Mouse (Mus musculus) macrophage (primary cell): ENCODE data around the gene Pax7. TPM values are rescaled to one million over a fixed set of nuclear protein-coding genes. Genes with fewer than 3 reads are reported as not detected.

ENCODE experiments used
- H3K27ac ChIP-seq: fragments of 350-480 bp; formaldehyde crosslinking; 2 replicates; pipeline ENCODE4 v1.9.0; 2021
- H3K36me3 ChIP-seq: fragments of 350-480 bp; formaldehyde crosslinking; 2 replicates; pipeline ENCODE4 v1.9.0; 2021; ENCODE audit errors: inconsistent target
- H3K4me3 ChIP-seq: fragments of 350-480 bp; formaldehyde crosslinking; 2 replicates; pipeline ENCODE4 v1.9.0; 2021; ENCODE audit errors: inconsistent target
- H3K79me2 ChIP-seq: fragments of 350-480 bp; formaldehyde crosslinking; 2 replicates; pipeline ENCODE4 v1.9.0; 2021; ENCODE audit errors: inconsistent target
- WGBS: methylation state at CpG from one replicate; pipeline ENCODE4 v1.1.7; 2026; ENCODE audit warnings: inconsistent platforms; ENCODE audit not compliant: missing documents; 5-methylcytosine and 5-hydroxymethylcytosine counted together
- polyA plus RNA-seq: library from polyadenylated mRNA; stranded (reverse); fragments of 250-400 nt; gene quantifications from 3 replicates; pipeline ENCODE4 v1.2.4, GENCODE M21; 2018; ENCODE audit warnings: inconsistent platforms

Gene Pax7
- polyA plus RNA-seq, 1 experiment from 2014 or later, result not detected

DNA sequence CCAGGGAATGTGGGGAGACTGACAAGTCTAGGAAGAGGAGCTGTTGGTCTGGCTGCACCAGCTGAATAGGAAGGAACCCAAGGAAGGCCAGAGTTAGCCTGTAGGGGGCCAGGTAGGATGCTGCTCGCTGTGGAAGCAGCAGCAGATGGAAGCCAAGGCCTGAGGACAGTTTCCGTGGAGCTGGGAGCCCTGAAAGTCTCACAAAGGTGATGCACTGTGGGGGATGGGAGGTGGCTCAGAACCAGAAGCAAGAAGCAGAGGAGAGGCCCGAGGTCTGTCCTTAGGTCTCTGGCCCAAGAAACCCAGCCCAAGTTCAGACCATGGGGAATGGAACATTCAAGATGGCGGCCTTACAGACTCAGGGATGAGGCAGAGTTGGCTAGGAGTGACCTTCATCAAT lies 109.0 kb downstream of the Pax7 start:
- no peak overlapping the region for H3K27ac ChIP-seq
- 60% methylated on average over 4 of the region's 4 CpGs for WGBS

DNA sequence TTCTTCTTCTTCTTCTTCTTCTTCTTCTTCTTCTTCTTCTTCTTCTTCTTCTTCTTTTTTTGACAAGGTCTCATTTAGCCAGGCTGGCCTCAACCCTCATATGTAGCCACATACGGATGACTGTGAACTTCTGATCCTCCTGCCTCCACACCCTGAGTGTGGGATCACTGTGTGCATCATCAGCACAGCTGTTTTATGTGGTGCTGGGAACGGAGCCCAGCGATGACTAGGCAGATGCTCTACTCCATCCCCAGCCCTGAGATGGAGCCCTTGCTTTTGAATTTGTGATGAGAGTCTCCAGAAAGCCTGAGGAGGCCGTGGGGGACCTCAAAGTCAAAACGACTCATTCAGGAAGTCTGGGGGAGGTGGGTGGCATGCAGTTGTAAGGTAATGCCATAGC lies 114.3 kb downstream of the Pax7 start:
- Histone ChIP-seq H3K36me3 (no peaks in the 10 kb centered on the region), H3K27ac (no peak overlapping the region), H3K79me2 (no peaks in the 10 kb centered on the region), H3K4me3 (no peak overlapping the region)
- 83% methylated on average over 5 of the region's 5 CpGs for WGBS

More for the DNA sequence above, 109.0 kb downstream of the Pax7 start:
- H3K36me3 ChIP-seq, result no peaks in the 10 kb centered on the region
- no peaks in the 10 kb centered on the region for H3K79me2 ChIP-seq
- H3K4me3 ChIP-seq, result no peak overlapping the region

DNA sequence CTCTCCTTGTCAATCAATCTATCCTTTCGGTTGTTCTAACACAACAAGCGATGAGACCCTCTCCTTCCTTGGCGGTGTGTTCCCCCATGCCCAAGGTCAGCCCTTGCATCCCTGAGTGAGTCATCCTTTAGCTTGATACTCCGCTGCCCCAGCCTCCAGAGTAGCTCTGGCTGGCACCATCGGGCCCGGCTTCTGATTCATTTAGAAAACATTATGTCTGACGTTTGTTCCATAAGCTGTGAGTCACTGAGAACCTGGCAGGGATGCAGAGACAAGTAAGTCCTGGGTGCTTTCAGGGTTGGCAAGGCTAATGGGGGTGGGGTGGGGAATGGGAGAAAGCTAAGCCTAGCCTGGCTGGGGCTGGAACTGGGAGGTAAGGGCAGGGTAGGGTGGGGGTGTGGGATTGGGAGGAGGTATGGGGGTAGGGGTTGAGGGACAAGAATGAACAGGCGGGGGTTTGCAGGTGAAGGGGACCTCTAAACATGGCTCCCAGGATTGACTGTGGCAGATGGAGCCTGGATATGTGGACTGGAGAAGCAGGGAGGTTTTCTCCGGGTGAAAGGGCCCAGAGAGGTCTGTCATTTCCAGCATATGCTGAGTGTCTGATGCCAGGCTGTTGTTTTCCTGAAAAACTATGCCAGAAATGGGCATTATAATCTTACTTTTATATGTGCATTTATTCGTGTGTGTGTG lies 116.7 kb downstream of the Pax7 start:
- Histone ChIP-seq H3K27ac (no peak overlapping the region), H3K36me3 (no peaks in the 10 kb centered on the region), H3K79me2 (no peaks in the 10 kb centered on the region), H3K4me3 (no peak overlapping the region)
- WGBS, result 82% methylated on average over 10 of the region's 10 CpGs

DNA sequence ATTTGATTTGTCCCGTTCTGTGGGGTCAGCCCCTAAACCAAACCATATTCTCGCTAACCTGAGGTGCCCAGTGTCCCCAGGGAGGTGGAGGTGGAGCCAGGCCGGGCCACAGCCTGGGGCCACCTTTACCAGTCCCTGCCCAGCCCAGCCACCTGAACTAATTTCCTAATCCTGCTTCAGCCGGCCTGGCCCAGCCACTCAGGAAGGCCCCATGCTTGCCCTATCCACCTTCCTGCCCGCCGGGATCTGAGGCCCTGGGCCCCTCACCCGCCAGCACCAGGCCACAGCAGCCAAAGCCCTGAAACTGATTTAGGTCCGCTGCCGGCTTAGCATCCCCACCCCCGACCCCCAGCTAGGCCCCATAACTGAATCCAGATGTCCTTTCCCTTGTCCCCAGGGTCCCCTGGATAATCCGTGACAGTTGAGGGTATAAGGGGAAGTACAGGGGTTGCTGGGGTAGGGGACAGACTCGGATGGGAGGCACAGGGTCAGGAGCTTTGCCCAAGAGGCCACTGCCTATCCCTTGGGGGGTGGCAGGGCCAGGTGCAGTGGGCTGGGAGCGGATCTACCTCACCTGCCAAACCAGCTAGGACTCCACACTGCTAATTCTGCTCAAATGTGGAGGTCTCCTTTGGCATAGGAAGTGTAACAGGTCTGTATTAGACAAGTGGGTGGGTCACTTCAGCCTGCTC lies 117.9 kb downstream of the Pax7 start:
- Histone ChIP-seq H3K79me2 (no peaks in the 10 kb centered on the region), H3K27ac (no peak overlapping the region), H3K4me3 (no peak overlapping the region), H3K36me3 (no peaks in the 10 kb centered on the region)
- 61% methylated on average over 12 of the region's 13 CpGs for WGBS

DNA sequence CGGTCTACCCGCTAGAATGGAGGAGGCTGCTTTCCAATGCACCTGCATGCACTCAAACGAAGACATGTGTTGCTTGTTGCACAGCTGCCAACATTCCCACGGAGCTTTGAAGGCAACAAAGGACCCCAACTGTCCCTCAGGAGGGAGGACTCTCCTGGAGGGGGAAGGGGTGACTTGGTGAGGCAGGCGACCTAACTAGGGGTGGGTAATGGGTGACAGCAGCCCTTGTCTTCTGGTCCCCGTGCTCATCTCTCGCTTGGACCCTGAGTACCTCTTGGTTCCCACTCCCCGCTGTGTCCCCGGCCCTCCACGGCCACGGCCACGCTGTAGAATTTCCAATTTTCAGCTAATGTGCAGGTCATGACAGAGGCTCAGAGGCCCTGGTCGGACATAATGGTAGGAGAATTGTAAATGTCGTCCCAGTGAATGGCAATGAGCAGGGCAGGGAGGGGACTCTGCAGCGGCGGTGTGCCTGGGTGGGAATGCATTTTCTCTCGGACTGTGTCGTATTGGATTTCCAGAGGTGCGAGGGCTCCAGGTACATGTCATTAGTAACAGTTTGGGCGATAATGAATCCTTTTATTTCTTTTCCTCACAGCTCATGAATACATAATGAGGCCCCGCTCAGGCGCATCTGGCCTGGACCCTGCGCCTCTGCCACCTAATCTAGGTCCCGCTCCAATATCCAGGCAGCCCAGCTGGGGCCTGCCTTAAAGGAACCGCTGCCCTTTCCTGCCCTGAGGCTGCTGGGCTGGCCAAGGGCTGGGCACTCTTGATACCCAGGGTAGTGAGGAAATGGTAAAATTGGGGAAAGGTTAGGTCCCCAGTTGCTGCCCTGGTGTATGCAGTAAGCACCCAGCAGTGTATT lies 122.6 kb downstream of the Pax7 start:
- no peak overlapping the region for H3K4me3 ChIP-seq
- WGBS, result 65% methylated on average over 25 of the region's 25 CpGs
- no peaks in the 10 kb centered on the region for H3K79me2 ChIP-seq
- H3K36me3 ChIP-seq, result no peaks in the 10 kb centered on the region
- H3K27ac ChIP-seq, result no peak overlapping the region

DNA sequence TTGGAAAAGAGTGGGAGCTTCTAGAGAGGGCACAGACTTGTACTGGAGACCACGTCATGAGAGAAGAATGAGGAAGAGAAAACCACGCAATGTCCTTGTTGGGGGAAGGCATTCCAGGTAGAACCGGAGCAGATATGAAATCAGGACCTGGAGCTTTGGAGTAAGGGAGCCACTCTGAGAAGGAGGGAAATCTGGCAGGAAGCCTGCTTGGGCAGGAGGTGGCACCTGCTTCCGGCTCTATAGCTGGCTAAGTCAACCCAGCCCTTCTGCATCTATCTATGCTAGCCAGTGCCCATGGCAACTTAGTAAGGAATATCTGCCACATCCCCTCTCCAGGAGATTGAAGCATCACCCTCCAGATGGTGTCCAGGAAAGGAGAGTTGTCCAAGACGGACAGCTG lies 127.3 kb downstream of the Pax7 start:
- Histone ChIP-seq H3K4me3 (no peak overlapping the region), H3K36me3 (no peaks in the 10 kb centered on the region), H3K27ac (no peak overlapping the region), H3K79me2 (no peaks in the 10 kb centered on the region)
- WGBS, result 70% methylated on average over 5 of the region's 5 CpGs

DNA sequence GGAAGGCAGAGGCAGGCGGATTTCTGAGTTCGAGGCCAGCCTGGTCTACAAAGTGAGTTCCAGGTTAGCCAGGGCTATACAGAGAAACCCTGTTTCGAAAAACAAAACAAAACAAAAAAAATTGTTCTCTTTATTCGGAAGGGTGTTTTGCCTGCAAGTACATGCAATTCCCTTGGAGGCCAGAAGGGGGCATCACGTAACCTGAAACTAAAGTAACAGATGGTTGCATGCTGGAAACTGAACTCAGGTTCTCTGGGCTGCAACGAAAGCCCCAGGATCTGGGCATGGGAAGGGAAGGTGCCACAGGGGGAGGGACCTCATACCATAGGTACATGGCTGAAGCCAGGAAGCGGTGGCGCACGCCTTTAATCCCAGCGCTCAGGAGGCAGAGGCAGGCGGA lies 129.9 kb downstream of the Pax7 start:
- no peaks in the 10 kb centered on the region for H3K36me3 ChIP-seq
- H3K4me3 ChIP-seq, result no peak overlapping the region
- H3K79me2 ChIP-seq, result no peaks in the 10 kb centered on the region
- 80% methylated on average over 11 of the region's 11 CpGs for WGBS
- H3K27ac ChIP-seq, result no peak overlapping the region

DNA sequence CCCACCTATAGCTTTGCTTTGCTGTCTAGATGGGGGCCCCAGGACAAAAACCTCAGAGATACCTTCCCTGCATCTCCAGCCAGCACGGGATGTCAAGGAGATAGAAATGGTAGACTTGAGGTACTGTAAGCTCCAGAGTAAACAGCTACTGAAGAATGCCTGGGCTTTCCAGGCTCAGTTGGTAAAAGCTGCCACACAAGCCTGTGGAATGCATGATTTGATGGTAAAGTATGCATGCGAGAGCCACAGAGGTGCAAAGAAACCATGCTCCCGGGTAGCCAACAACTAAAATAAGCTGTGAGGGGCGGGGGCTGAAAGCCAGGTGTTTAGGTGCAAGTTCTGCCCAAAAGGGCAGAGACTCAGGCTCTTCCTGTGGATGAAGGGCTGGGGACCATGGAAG lies 130.4 kb downstream of the Pax7 start:
- Histone ChIP-seq H3K79me2 (no peaks in the 10 kb centered on the region), H3K36me3 (no peaks in the 10 kb centered on the region), H3K27ac (no peak overlapping the region), H3K4me3 (no peak overlapping the region)
- WGBS, result 52% methylated on average over 4 of the region's 4 CpGs

DNA sequence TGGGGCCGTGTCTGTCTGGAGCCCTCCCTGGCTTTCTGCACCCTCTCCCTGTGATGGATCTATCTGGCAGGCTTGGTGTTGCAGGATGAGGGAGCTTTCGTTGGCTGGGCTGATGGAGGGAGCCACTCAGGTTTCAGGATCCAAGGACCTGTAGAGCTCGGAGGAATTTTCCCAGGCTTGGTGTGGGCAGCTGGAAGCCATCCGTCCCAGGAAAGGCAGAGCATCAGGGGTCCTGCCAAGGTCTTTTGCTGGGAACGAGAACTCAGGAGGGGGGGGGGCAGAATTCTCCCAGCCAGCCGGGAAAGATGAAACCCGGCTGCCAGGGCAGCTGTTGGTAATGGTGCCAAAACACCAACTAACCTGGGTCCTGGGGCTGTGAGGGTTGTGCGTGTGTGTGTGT lies 134.7 kb downstream of the Pax7 start:
- no peak overlapping the region for H3K27ac ChIP-seq
- H3K4me3 ChIP-seq, result no peak overlapping the region
- WGBS, result 88% methylated on average over 8 of the region's 8 CpGs
- H3K36me3 ChIP-seq, result no peaks in the 10 kb centered on the region
- H3K79me2 ChIP-seq, result no peaks in the 10 kb centered on the region

DNA sequence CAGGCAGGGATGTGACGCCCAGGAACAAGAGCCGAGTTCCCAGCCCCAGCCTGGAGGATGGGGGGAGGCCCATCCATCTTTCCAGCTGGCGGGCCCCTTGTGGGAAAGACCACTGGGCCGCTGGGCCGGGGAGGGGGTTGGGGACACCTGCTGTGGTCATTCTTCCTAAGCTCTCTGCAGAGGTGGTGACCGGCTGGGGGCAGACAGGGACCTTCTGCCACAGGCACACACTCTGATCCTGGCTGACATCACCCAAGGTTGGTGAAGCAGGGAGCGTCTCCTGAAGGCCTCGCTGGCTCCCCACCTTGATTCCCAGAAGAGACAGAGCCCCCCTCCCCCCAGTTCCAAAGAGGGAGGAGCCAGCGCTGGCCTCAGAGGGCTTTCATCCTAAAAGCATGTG lies 135.6 kb downstream of the Pax7 start:
- no peaks in the 10 kb centered on the region for H3K79me2 ChIP-seq
- no peaks in the 10 kb centered on the region for H3K36me3 ChIP-seq
- H3K4me3 ChIP-seq, result no peak overlapping the region
- H3K27ac ChIP-seq, result no peak overlapping the region
- 23% methylated on average over 9 of the region's 9 CpGs for WGBS

DNA sequence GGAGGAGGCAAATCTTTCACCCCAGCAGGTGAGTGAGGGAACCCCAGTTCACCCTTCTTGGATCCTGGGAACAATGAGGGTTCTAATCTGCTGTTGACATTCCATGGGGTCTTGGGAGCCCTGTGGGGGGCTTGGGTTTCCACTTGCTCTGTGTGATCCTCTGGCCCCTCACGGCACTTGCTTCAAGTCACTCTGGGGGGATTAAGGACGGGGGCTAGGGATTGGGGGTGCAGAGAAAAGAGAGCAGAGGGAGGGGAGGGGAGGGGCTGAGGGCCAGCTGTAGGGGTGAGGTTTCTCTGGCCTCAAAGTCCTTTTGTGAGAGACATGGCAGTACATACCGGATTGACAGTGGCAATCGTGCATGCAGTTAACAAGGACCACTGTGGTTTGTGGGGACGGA lies 140.0 kb downstream of the Pax7 start:
- Histone ChIP-seq H3K36me3 (no peaks in the 10 kb centered on the region), H3K79me2 (no peaks in the 10 kb centered on the region), H3K27ac (no peak overlapping the region), H3K4me3 (no peak overlapping the region)
- WGBS, result 52% methylated on average over 3 of the region's 5 CpGs

DNA sequence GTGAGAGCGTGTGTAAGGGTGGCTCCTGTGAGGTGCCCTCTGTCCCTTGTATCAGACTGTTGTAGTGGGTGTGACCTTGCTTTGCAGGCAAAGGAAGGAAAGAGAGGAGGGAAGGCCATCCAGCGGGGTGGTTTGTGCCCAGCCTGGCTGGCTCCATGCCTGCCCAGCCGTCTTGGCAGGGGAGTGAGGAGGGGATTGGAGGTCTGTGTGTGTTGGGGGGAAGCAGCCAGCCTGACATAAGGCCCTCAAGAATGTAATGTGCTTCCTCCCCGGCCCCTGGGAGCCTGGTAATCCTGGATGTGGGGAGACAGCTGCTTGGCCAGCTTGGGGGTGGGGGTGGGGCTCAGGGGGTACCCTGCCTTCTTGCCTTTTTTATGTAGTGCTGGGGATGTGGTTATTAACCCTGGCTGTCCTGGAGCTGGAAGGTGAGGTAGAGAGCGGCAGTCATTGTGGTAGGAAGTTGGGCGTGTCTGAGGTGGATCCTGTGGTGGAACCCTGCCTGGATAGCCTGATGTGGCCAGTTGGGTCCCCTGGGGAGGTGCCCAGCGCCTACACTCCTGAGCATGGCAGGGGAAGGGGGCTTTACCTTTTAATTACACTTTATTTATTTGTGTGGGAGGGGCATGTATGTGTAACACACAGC lies 143.6 kb downstream of the Pax7 start:
- Histone ChIP-seq H3K79me2 (no peaks in the 10 kb centered on the region), H3K4me3 (no peak overlapping the region), H3K36me3 (no peaks in the 10 kb centered on the region), H3K27ac (no peak overlapping the region)
- WGBS, result under 1% methylated on average over 7 of the region's 7 CpGs

DNA sequence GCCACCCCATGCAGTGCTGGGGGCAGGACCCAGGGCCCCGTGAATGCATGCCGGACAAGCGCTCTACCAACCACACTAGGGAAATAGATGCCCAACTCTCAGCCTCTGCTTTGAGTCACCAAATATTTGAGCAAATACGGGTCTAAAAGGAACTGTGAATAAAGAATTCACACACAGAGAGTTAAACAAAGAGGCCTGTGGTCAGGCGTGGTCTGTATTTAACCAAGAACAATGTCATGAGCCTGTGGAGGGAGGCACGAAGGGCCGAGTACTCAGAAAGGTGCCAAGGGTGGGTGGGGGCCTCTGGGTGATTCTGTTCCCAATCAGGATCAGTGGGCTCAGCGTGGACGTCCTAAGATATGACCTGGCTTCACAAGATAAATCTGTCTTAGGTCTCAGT lies 145.3 kb downstream of the Pax7 start:
- H3K27ac ChIP-seq, result no peak overlapping the region
- no peaks in the 10 kb centered on the region for H3K79me2 ChIP-seq
- 62% methylated on average over 9 of the region's 9 CpGs for WGBS
- H3K36me3 ChIP-seq, result no peaks in the 10 kb centered on the region
- no peak overlapping the region for H3K4me3 ChIP-seq
